Mouse (Mus musculus) midbrain, embryonic 11.5 days (tissue): Measurements from ENCODE around the gene Tnfrsf19. TPM values are rescaled to one million over a fixed set of nuclear protein-coding genes. Genes with fewer than 3 reads are reported as not detected.
A peak's percentile ranks its signal among the peaks of the same experiment; 100 is the strongest.

Experiments used
- ATAC-seq: fragments of 200-750 bp; cut with Nextera tagmentation; 2 replicates; pipeline ENCODE4 v1.8.0; 2017; ENCODE audit warnings: moderate TSS enrichment, moderate library complexity; ENCODE audit not compliant: low FRiP score
- DNase-seq: peaks from one replicate; pipeline ENCODE4 v3.0.0; 2015; ENCODE audit warnings: low spot score; ENCODE audit errors: missing footprints
- H3K27ac ChIP-seq: fragments of 300-500 bp; sonication (generic); 2 replicates; pipeline ENCODE4 v1.5.1; 2014; ENCODE audit warnings: low read depth, low read length
- H3K27me3 ChIP-seq: fragments of 300-500 bp; sonication (generic); 2 replicates; pipeline ENCODE4 v1.6.1; 2014; ENCODE audit warnings: mild to moderate bottlenecking, low read length, moderate library complexity, mixed read lengths; ENCODE audit not compliant: control insufficient read depth, insufficient read depth
- H3K36me3 ChIP-seq: fragments of 300-500 bp; sonication (generic); 2 replicates; pipeline ENCODE4 v1.6.1; 2014; ENCODE audit warnings: mild to moderate bottlenecking, low read length, moderate library complexity, mixed read lengths; ENCODE audit not compliant: control insufficient read depth, insufficient read depth
- H3K4me1 ChIP-seq: fragments of 300-500 bp; sonication (generic); 2 replicates; pipeline ENCODE4 v1.6.1; 2014; ENCODE audit warnings: low read length; ENCODE audit not compliant: control insufficient read depth, insufficient read depth
- H3K4me2 ChIP-seq: fragments of 300-500 bp; sonication (generic); 2 replicates; pipeline ENCODE4 v1.6.1; 2014; ENCODE audit warnings: mild to moderate bottlenecking, moderate library complexity
- H3K4me3 ChIP-seq: fragments of 300-500 bp; sonication (generic); 2 replicates; pipeline ENCODE4 v1.5.1; 2014; ENCODE audit warnings: low read depth, low read length
- H3K9ac ChIP-seq: fragments of 300-500 bp; sonication (generic); 2 replicates; pipeline ENCODE4 v1.6.1; 2014; ENCODE audit warnings: low read length
- H3K9me3 ChIP-seq: fragments of 300-500 bp; sonication (generic); 2 replicates; pipeline ENCODE4 v1.6.1; 2016; ENCODE audit warnings: low read length; ENCODE audit not compliant: control insufficient read depth
- WGBS: fragments of 180-500 bp; shearing (Covaris S2); extraction: QIAGEN DNeasy Blood & Tissue Kit; methylation state at CpG from one replicate; pipeline ENCODE4 v1.1.7; 2014; 5-methylcytosine and 5-hydroxymethylcytosine counted together
- polyA plus RNA-seq: library from polyadenylated mRNA; unstranded; fragments of >200 nt; fragmentation: Nextera tagmentation; extraction: Ambion mirVana; gene quantifications from 2 replicates; pipeline ENCODE4 v1.2.1, GENCODE M21; 2014

Tnfrsf19 gene
- polyA plus RNA-seq, 1 experiment from 2014 or later = 81.2 TPM

GRCm38 (mm10) chr14:60964016-60964810 is 82.1 kb downstream of the Tnfrsf19 start:
- H3K27me3 ChIP-seq = no peaks in the 10 kb centered on the region

GRCm38 (mm10) chr14:60957611-60958157 is 88.6 kb downstream of the Tnfrsf19 start:
- Histone ChIP-seq H3K4me1 (no peaks in the 10 kb centered on the region), H3K9ac (no peak overlapping the region)
- ATAC-seq = no peak

More at GRCm38 (mm10) chr14:60964016-60964810, 82.1 kb downstream of the Tnfrsf19 start:
- peak; percentile 70 for DNase-seq
- H3K27ac ChIP-seq = no peak overlapping the region
- H3K36me3 ChIP-seq = peaks cover 8% of the 10 kb centered on the region; the same call in 1 of the 2 replicates
- 85% methylated on average over 7 of the region's 7 CpGs for WGBS
- H3K9me3 ChIP-seq = no peaks in the 10 kb centered on the region
- no peak for ATAC-seq
- H3K4me1 ChIP-seq = no peaks in the 10 kb centered on the region
- no peak overlapping the region for H3K4me3 ChIP-seq
- no peak overlapping the region for H3K9ac ChIP-seq
- no peak overlapping the region for H3K4me2 ChIP-seq

GRCm38 (mm10) chr14:60937481-60938039 is 108.7 kb downstream of the Tnfrsf19 start:
- ATAC-seq (no peak), DNase-seq (no peak)
- no peaks in the 10 kb centered on the region for H3K36me3 ChIP-seq
- no peaks in the 10 kb centered on the region for H3K4me1 ChIP-seq
- no peak overlapping the region for H3K9ac ChIP-seq
- H3K27me3 ChIP-seq = no peaks in the 10 kb centered on the region
- H3K4me2 ChIP-seq = no peak overlapping the region
- H3K9me3 ChIP-seq = no peaks in the 10 kb centered on the region
- H3K27ac ChIP-seq = no peak overlapping the region
- H3K4me3 ChIP-seq = no peak overlapping the region
- WGBS = 91% methylated on average over 4 of the region's 4 CpGs

More at GRCm38 (mm10) chr14:60957611-60958157, 88.6 kb downstream of the Tnfrsf19 start:
- Histone ChIP-seq H3K27me3 (no peaks in the 10 kb centered on the region), H3K4me2 (no peak overlapping the region), H3K9me3 (no peaks in the 10 kb centered on the region), H3K27ac (no peak overlapping the region), H3K4me3 (no peak overlapping the region), H3K36me3 (no peaks in the 10 kb centered on the region)
- peak; percentile 49 for DNase-seq

- 83% methylated on average over 5 of the region's 5 CpGs for WGBS
- no peak overlapping the region for H3K4me2 ChIP-seq
- DNase-seq (no peak), ATAC-seq (no peak)
- no peak overlapping the region for H3K4me3 ChIP-seq
- no peak overlapping the region for H3K27ac ChIP-seq
- H3K36me3 ChIP-seq = no peaks in the 10 kb centered on the region
- H3K9ac ChIP-seq = no peak overlapping the region
- no peaks in the 10 kb centered on the region for H3K9me3 ChIP-seq
- no peaks in the 10 kb centered on the region for H3K27me3 ChIP-seq
- no peaks in the 10 kb centered on the region for H3K4me1 ChIP-seq
Measured at GRCm38 (mm10) chr14:60935705-60936104, 110.6 kb downstream of the Tnfrsf19 start.

- no peak for ATAC-seq
- Histone ChIP-seq H3K27me3 (no peaks in the 10 kb centered on the region), H3K4me2 (no peak overlapping the region), H3K4me1 (peaks cover 9% of the 10 kb centered on the region; the same call in 1 of the 2 replicates), H3K9me3 (no peaks in the 10 kb centered on the region), H3K4me3 (no peak overlapping the region), H3K9ac (no peak overlapping the region), H3K27ac (no peak overlapping the region), H3K36me3 (no peaks in the 10 kb centered on the region)
- WGBS = 8% methylated on average over 1 of the region's 1 CpGs
- no peak for DNase-seq
Measured at GRCm38 (mm10) chr14:60926011-60926410, 120.3 kb downstream of the Tnfrsf19 start.

- no peak overlapping the region for H3K9ac ChIP-seq
- no peaks in the 10 kb centered on the region for H3K36me3 ChIP-seq
- 63% methylated on average over 4 of the region's 4 CpGs for WGBS
- no peak overlapping the region for H3K4me3 ChIP-seq
- no peaks in the 10 kb centered on the region for H3K27me3 ChIP-seq
- ATAC-seq (no peak), DNase-seq (no peak)
- no peak overlapping the region for H3K4me2 ChIP-seq
- H3K9me3 ChIP-seq = no peaks in the 10 kb centered on the region
- H3K4me1 ChIP-seq = peaks cover 13% of the 10 kb centered on the region
- no peak overlapping the region for H3K27ac ChIP-seq
Measured at GRCm38 (mm10) chr14:60916661-60917060, 129.6 kb downstream of the Tnfrsf19 start.

Other genes with a start within 250 kb of the Tnfrsf19 start
- 5.2 and 5.3 TPM in 2 replicates for gene Sacs, start 92.0 kb upstream of the Tnfrsf19 start, polyA plus RNA-seq
- gene Sgcg, start 212.0 kb upstream of the Tnfrsf19 start, polyA plus RNA-seq = not detected in 2 replicates